Mouse (Mus musculus) heart, adult 2 months (tissue): Measurements from ENCODE around the gene 1700020N01Rik. TPM values are rescaled to one million over a fixed set of nuclear protein-coding genes. Genes with fewer than 3 reads are reported as not detected.

ENCODE experiments used
- DNase-seq, 2 experiments: peaks; one replicate each; pipeline ENCODE4 v3.0.0; 2021
- H3K27ac ChIP-seq: fragments of 200-600 bp; 2 replicates; pipeline ENCODE4 v1.8.1; 2022
- H3K27me3 ChIP-seq: fragments of 200-500 bp; 2 replicates; pipeline ENCODE4 v1.6.1; 2012; ENCODE audit warnings: mild to moderate bottlenecking, low read length, inconsistent platforms, mixed read lengths; ENCODE audit not compliant: control insufficient read depth, insufficient read depth
- H3K36me3 ChIP-seq: fragments of 200-500 bp; 2 replicates; pipeline ENCODE4 v1.6.1; 2012; ENCODE audit warnings: low read length, inconsistent platforms; ENCODE audit not compliant: control insufficient read depth, insufficient read depth
- H3K4me1 ChIP-seq: fragments of 200-500 bp; 2 replicates; pipeline ENCODE4 v1.6.1; 2011; ENCODE audit warnings: low read length; ENCODE audit not compliant: control insufficient read depth, insufficient read depth
- H3K4me3 ChIP-seq: fragments of 200-600 bp; 2 replicates; pipeline ENCODE4 v1.8.1; 2022
- H3K79me2 ChIP-seq: fragments of 200-500 bp; replicated peaks from 2 replicates; pipeline ENCODE4 v1.6.1; 2012; ENCODE audit warnings: mild to moderate bottlenecking, inconsistent platforms, low read length, moderate library complexity, mixed read lengths; ENCODE audit not compliant: control insufficient read depth, insufficient read depth
- H3K9ac ChIP-seq: fragments of 200-500 bp; 2 replicates; pipeline ENCODE4 v1.6.1; 2012; ENCODE audit warnings: low read depth, mild to moderate bottlenecking, control low read depth, inconsistent platforms, low read length, mixed read lengths
- CTCF ChIP-seq: fragments of 200-600 bp; IDR thresholded peaks from 2 replicates; pipeline ENCODE4 v1.8.1; 2022; ENCODE audit warnings: antibody characterized with exemption, mild to moderate bottlenecking, moderate library complexity
- EP300 ChIP-seq: fragments of 200-500 bp; IDR thresholded peaks from 2 replicates; pipeline ENCODE4 v1.6.1; 2011; ENCODE audit warnings: low read depth, low read length, control low read depth; ENCODE audit not compliant: insufficient read depth
- POLR2A ChIP-seq: fragments of 200-500 bp; IDR thresholded peaks from 2 replicates; pipeline ENCODE4 v1.6.1; 2011; ENCODE audit warnings: mild to moderate bottlenecking, low read depth, low read length, control low read depth; ENCODE audit not compliant: insufficient read depth
- WGBS: fragments of 180-500 bp; shearing (Covaris S2); methylation state at CpG from one replicate; pipeline ENCODE4 v1.1.7; 2018; 5-methylcytosine and 5-hydroxymethylcytosine counted together
- intact Hi-C: fragments of 180-260 bp; cut with DNase I; formaldehyde crosslinking; loops from one replicate; pipeline ENCODE4 v1.15.1; 2025
- polyA plus RNA-seq: library from polyadenylated mRNA; depleted of rRNA; stranded (reverse); fragments of >200 nt; gene quantifications from 2 replicates; pipeline ENCODE4 v1.2.3, GENCODE M21; 2012; rRNA removed
- total RNA-seq, 2 experiments: library from RNA; stranded (reverse); gene quantifications; 2 replicates each; pipeline ENCODE4 v1.2.3; 2021

Gene 1700020N01Rik
- total and polyA plus RNA-seq, 3 experiments, result not detected

GRCm38 (mm10) chr10:21653469-21653868 lies 60.5 kb downstream of the 1700020N01Rik start:
- intact Hi-C loops, result no loop called here
- Histone ChIP-seq H3K9ac (no peak overlapping the region), H3K4me3 (no peak overlapping the region), H3K4me1 (no peaks in the 10 kb centered on the region; the same call in 1 of the 2 replicates), H3K27ac (no peak overlapping the region), H3K36me3 (no peaks in the 10 kb centered on the region), H3K27me3 (no peaks in the 10 kb centered on the region), H3K79me2 (no peaks in the 10 kb centered on the region)
- peak in 1 of 2 experiments; percentile 10 for DNase-seq
- TF ChIP-seq POLR2A (no peak), CTCF (0 out of 2 replicates have a peak, but pooled peaks have one; percentile 6)
- WGBS, result 97% methylated on average over 7 of the region's 7 CpGs

GRCm38 (mm10) chr10:21659576-21660246 lies 66.8 kb downstream of the 1700020N01Rik start:
- no peaks in the 10 kb centered on the region for H3K27me3 ChIP-seq
- no peak for TF ChIP-seq EP300
- no peak for TF ChIP-seq POLR2A
- TF ChIP-seq CTCF, result no peak
- H3K79me2 ChIP-seq, result no peaks in the 10 kb centered on the region
- 78% methylated on average over 8 of the region's 8 CpGs for WGBS
- intact Hi-C loops, result no loop called here
- H3K4me3 ChIP-seq, result no peak overlapping the region
- DNase-seq, result peak in 1 of 2 experiments; percentile 6
- no peaks in the 10 kb centered on the region for H3K4me1 ChIP-seq
- H3K27ac ChIP-seq, result no peak overlapping the region
- no peaks in the 10 kb centered on the region for H3K36me3 ChIP-seq
- H3K9ac ChIP-seq, result no peak overlapping the region

GRCm38 (mm10) chr10:21668976-21669375 lies 76.0 kb downstream of the 1700020N01Rik start:
- Histone ChIP-seq H3K27ac (peak overlapping the region; percentile 77), H3K4me1 (peaks cover 11% of the 10 kb centered on the region), H3K79me2 (no peaks in the 10 kb centered on the region), H3K36me3 (peaks cover 5% of the 10 kb centered on the region; the same call in 1 of the 2 replicates), H3K4me3 (peak overlapping the region; percentile 6; the same call in 1 of the 2 replicates), H3K9ac (peak overlapping the region; percentile 63; the same call in 1 of the 2 replicates), H3K27me3 (no peaks in the 10 kb centered on the region)
- WGBS, result 46% methylated on average over 17 of the region's 17 CpGs
- intact Hi-C loops, result loop anchor here (2.0 kb wide), 2 partner anchors 40 to 324 kb away; no protein-coding TSS in a partner anchor
- peak; percentile 56 to 61 for DNase-seq
- TF ChIP-seq POLR2A, result peak; percentile 62
- TF ChIP-seq CTCF, result no peak
- TF ChIP-seq EP300, result peak; percentile 83; the same call in 1 of the 2 replicates

- 22% methylated on average over 11 of the region's 11 CpGs for WGBS
- Histone ChIP-seq H3K4me1 (peaks cover 11% of the 10 kb centered on the region), H3K27me3 (no peaks in the 10 kb centered on the region), H3K27ac (peak overlapping the region; percentile 77), H3K4me3 (peak overlapping the region; percentile 6; the same call in 1 of the 2 replicates), H3K9ac (peak overlapping the region; percentile 60), H3K36me3 (peaks cover 5% of the 10 kb centered on the region; the same call in 1 of the 2 replicates), H3K79me2 (no peaks in the 10 kb centered on the region)
- intact Hi-C loops, result loop anchor here (2.0 kb wide), 2 partner anchors 41 to 323 kb away; no protein-coding TSS in a partner anchor
- TF ChIP-seq CTCF (no peak), POLR2A (no peak), EP300 (no peak)
- DNase-seq, result peak in 1 of 2 experiments; percentile 16
These were observed 76.8 kb downstream of the 1700020N01Rik start for GRCm38 (mm10) chr10:21669750-21670161.

GRCm38 (mm10) chr10:21670168-21670567 lies 77.2 kb downstream of the 1700020N01Rik start:
- Histone ChIP-seq H3K36me3 (peaks cover 5% of the 10 kb centered on the region; the same call in 1 of the 2 replicates), H3K4me3 (peak overlapping the region; percentile 6; the same call in 1 of the 2 replicates), H3K27ac (peak overlapping the region; percentile 77), H3K27me3 (no peaks in the 10 kb centered on the region), H3K79me2 (no peaks in the 10 kb centered on the region), H3K4me1 (peaks cover 11% of the 10 kb centered on the region), H3K9ac (no peak overlapping the region)
- no peak for TF ChIP-seq CTCF
- TF ChIP-seq POLR2A, result 0 out of 2 replicates have a peak, but pooled peaks have one; percentile 33
- no peak for TF ChIP-seq EP300
- peak in 1 of 2 experiments; percentile 31 for DNase-seq
- intact Hi-C loops, result no loop called here
- 40% methylated on average over 5 of the region's 5 CpGs for WGBS

Other genes starting within 250 kb of the 1700020N01Rik start
- not detected for gene Aldh8a1, start 215.9 kb upstream of the 1700020N01Rik start, total RNA-seq
- gene Aldh8a1, start 215.9 kb upstream of the 1700020N01Rik start, polyA plus RNA-seq, result 0.29 TPM in 1 of 2 replicates, not detected in the other